Mouse (Mus musculus) common myeloid progenitor, adult 5-6 weeks (primary cell): Measurements from ENCODE around the gene Scml4. TPM values are rescaled to one million over a fixed set of nuclear protein-coding genes. Genes with fewer than 3 reads are reported as not detected.

Experiments used
- ATAC-seq: replicated peaks from 2 replicates; pipeline ENCODE4 v1.8.0; 2016; ENCODE audit warnings: low read depth, mild to moderate bottlenecking, moderate TSS enrichment, inconsistent platforms; ENCODE audit not compliant: poor library complexity, severe bottlenecking
- total RNA-seq: library from RNA; stranded (forward); fragments of 200-1000, 187-1606 nt; gene quantifications from 2 replicates; pipeline ENCODE4 v1.2.3, GENCODE M21; 2017

The Scml4 gene
- total RNA-seq, 1 experiment from 2014 or later = 3.0 TPM

DNA sequence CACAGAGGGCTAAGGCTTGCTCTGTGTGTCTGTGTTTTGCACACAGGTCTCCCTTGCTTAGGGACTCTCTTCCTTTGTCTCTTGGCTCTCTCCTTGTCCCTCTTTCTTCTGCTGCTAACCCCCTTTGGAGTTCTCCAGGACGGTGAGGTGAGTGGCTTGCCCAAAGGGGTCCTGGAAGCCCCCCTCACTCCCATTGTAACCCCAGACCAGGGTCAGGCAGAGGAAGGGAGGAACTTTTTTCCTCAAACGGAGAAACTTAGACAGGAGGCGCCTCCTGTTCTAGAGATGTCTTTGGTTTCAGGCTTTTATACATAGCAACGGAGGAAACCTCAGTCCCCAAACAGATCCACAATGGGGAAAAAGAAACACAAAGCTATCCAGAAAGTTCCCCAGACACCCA, 81.1 kb downstream of the Scml4 start:
- no peak for ATAC-seq

DNA sequence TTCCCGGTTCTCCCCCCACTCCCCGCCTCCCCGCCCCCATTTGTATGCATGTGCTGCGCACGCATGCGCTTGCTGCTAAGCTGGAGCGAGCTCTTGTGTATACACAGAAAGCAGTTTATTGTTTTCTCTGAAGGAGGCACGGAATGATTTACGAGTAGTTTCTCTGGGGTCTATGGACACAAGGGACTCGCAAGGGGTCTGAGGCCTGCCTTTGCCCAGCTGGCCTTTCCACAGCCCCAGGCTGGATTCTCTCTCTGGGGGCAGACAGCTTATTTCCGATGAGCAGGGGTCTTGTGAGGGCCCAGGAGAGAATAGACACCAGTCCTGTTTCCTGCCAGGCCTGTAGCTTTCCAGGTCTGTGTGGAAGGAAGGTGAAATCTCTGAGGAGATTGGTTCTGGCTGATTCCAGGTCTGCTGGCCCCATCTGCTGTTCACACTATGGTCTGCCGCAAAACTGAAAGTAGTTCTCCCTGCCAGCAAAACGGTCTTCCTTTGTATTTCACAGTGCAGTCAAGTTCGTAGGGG, 81.6 kb downstream of the Scml4 start:
- peak; percentile 82 for ATAC-seq

DNA sequence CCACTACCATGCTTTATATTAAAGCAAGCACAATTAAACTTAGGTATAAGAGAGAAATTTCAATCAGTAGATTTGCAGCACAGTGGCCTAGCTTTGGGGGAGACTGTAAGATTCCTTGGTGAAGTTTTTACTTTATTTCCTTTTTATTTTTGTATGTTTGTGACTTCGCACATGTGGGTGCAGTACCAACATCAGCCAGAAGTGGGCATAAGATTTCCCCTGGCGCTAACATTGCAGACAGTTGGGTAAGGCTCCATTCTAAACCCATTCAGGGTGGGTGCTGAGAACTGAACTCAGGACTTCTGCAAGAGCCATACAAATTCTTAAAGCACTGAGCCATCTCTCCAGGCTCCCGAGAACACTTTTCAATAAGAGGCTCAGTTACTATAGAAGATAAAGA, 82.1 kb downstream of the Scml4 start:
- ATAC-seq = no peak

DNA sequence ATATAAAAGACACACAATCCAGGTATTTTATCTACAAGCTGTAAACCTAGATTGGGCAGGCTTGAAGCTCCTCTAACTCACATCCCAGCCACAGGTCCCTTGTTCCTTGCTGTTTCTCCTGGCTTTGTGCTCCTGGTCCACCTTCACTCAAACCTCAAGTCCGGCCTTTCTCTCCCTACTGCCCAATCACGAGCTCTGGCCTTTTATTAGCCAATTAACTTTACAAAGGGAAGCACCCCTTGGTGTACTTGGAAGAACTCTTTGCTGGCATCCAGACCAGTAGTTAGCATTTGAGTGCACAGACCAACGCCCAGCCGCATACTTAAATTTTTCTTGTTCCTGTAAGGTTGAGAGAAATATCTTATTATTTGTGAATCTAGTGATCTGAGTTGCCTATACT, 85.1 kb downstream of the Scml4 start:
- no peak for ATAC-seq

DNA sequence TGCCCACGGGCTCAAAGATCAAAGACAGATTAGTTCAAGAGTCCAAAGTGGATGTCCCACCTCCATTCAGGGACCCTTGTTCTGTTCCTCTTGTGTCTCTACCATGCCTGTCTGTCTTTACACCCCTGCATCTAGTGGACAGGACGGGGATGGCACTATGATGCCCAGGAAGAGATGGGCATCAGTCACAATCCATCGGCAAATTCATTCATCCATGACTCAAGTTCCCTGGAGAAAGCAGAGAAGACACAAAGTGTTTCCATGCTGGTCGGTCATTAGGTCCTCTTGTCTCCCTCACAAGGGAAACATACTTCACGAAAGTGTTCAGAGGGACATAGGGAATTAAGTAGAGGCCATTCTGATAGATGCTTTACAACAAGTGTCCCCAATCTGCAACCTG, 87.2 kb downstream of the Scml4 start:
- ATAC-seq = no peak

DNA sequence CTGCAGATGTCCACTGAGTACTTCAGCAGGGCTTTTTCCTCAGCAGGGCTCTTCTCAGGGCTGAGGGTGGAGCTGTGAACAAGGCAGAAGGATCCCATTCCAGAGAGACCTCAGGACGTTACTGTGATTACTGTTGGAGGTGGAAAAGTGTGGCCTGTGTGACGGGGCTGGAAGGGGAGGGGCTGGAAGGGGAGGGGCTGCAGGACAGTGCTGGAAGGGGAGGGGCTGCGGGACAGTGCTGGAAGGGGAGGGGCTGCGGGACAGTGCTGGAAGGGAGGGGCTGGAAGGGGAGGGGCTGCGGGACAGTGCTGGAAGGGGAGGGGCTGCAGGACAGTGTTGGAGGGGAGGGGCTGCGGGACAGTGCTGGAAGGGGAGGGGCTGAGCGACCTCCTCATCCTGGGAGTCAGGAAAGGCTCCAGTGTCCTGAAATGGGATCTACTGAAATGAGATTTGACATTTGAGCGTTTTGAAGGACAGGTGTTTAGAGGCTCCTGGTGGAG, 90.1 kb downstream of the Scml4 start:
- ATAC-seq = no peak

DNA sequence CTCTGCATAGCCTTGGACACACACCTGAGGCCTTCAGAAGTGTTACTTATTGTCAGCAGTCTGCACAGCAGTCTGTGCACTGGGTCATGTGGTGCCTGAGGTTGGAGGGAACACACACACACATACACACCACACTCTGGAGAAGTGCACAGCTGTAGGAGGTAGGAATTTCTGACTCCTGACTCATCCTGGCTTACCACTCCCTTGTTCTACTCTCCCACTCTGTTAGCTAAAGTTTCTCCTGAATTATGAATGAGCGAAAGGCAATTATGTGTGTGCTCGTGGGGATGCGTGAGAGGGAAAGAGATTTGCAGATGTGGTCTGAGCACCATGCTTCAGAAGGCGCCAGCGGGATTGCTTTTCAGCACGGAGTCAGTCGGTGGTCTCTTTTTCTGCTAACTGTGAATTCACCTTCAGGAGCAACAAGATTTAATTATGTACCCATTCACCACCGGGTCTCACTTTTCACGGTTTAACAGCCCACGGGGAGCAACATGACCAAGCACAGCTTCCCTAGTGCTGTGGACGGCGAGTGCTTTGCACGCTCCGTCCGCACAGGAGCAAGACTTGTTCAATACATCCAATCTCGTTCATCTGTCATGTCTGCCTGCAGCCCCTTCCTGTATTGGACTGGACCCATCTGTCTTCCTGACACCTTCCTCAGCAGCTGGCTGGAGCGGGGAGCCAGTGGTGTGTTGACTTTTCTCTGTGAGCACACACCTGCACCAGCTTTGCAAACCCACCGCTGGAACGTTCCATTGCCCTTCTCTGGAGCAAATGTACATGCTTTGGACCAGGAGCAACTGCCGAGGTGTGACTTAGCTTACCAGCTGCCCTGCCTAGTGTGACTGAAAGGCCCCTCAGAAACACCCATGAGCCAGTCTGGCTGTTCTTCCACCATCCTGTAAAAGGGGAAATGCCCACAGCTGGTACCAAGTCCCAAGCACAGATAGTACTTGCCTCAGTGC, 91.2 kb downstream of the Scml4 start:
- no peak for ATAC-seq

DNA sequence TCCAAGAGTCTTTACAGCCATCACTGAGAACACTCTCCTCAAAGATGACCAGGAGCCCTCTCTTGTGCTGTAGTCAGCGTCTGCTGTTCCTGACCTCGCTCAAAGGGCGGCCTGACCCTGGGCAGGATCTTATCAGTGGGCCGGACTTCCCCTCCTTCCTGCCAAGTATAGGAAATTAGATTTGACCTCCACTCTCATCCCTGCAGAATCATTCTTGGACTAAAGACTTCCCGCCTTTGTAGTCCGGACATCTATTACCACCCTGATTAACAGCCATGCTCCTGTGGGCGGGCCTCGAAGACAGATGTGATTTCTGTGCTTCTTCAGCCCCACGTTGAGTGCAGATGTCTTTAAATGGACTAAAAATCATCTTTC, 91.9 kb downstream of the Scml4 start:
- no peak for ATAC-seq

DNA sequence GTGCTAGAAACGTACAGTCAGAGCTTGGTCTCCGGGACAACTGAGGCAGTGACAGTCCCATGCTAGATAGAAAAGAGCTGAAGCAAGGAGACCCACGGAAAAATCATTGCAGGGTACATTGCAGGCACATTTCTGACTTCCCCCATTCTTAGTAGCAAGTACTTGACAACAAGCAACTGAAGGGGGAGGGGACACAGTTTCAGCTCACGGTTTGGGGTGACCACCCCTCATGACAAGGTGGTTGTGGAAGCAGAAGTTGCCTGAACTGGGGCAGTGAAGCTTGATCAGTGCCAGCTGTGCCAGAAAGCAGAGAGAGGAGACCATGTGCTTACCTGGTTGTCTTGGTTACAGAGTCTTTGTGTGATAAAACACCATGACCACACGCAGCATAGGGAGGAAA, 93.4 kb downstream of the Scml4 start:
- ATAC-seq = no peak

DNA sequence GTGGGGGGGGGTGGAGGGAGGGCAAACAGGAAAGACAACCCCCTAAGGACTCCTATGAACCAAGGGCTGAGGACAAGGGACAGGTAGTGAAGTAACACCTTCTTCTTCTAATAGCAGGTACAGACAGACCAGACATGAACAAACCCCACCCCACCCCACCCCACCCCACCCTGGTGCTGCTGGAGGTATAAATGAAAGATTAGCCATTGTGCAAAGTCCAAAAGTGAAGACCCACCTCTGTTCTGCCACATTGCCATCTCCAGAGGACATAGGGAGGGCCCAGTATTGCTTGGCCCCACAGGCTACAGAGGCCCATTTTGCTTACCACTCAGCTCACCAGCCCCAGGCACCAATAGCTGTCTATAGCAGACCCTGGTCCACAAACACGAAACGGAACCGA, 95.0 kb downstream of the Scml4 start:
- ATAC-seq = no peak

DNA sequence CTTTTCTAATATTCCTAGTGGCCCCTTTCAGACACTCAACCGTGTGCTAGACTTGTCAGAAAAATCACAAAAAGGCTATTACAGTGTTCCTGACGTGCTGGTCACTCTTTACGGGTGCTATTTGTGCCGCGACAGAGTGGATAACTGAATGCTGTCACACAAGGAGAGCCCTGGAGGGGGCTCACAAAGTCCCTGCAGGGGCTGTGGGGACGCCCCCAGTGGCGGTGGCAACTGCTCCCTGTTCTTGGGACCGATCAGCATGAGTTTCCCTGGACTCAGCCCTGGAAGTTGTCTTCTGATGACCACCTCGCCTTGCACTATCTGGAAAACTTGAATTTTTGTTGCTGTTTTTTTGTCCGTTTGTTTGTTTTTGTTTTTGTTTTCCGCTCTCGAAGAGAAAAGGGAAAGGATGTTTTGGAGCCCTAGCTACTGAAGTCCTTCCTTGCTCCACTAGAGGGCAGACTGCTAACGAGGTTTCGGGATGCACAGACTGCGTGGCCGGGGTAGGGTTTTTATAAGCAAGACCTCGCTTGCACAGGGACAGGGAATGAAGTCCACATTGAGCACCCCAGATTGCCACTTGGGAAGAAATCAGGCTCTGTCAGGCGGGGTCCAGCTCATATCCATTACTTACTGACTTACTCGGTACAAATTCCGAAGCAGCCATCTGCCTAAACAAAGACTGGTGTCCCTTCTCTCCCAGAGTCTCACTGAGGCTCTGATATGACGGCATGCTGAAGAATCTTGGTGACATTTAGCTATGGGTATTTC, 97.9 kb downstream of the Scml4 start:
- peak; percentile 67 for ATAC-seq

DNA sequence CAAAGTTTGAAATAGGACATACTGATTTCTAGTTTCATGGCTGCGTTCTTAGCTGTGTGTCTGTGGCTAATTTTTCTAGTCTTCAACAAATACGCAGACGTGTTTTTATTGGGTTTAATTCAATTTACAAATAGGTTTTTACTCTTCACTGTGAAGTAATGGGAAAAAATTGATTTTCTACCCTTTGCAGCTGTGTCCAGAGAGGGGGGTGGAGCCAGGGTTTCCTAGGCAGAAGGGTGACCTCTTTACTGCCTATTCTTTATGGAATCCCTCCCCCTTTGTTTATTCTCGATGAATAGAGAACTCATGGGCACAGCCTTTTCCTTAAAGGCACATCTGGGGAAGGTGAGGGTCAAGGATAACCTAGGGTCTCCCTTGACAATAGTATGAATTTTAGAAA, 98.5 kb downstream of the Scml4 start:
- ATAC-seq = no peak

DNA sequence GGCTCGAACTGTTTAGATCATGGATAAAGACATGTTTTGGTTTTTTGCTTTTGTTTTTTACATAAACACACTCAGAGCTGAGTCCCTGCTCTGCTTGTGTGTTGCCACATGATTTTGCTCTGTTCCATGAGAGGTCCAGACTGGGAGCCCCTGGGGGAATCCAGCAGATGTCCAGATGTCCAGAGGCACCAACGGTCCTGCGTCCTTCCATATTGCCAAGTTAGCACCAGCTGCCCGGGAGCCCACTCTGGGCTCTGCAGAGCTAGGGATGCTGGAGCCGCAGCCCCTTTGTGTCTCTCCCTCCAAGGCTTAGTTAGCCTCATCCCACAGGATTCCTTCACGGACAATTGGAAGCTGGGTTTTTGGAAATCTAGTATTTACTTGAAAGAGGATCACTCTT, 101.6 kb downstream of the Scml4 start:
- no peak for ATAC-seq

DNA sequence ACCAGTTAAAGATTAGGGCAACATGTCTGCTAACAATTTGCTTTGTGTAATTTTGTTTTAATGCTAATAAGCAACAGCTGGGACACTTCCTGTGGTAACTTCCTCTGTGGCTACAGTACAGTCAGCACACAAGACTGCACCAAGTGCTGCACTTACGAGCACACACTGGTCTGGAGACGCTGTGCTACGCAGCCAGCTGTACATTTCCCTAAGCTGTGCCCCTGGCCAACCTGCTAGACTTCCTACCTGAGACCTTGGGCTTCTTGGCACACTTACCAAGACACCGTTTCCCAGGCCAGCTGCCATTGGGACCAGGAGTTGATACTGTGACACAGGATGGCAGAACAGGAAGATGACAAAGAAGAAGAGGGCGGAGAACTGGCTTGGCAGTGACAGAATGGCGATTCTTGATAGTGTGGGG, 102.0 kb downstream of the Scml4 start:
- peak; percentile 76 for ATAC-seq

DNA sequence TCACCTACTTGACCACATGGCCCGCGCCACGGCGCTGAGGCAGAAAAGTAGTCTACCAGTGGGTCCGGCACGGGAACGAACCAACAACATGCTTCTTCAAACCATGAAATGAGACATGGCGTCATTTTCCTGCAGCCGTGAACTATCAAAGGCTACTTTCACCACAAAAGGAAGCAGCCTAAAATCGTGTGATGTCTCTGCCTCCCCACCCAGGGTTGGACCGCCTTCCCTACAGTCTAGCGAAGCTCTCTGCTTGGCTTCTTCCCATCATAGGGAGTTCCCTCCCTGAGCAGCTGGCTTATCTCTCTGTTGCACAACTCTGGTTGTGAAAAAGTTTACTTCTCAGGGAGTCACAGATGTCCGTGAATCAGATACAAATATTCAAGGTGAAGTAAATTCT, 102.5 kb downstream of the Scml4 start:
- ATAC-seq = peak; percentile 70

DNA sequence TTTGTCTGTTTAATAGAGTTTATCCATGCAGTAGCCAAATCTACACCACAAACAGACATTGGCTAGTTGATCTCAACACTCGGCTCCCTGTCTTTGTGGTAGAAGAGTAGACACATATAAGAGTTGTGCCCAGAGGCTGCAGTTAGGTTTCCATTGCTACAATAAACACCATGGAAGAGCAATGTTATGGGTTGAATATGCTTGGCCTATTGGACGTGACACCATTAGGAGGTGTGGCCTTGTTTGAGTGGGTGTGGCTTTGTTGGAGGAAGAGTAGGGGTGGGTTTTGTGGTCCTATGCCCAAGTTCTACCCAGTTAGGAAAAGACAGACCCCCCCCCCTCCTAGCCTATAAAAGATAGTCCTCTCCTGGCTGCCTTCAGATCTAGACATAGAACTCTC, 102.9 kb downstream of the Scml4 start:
- ATAC-seq = no peak

DNA sequence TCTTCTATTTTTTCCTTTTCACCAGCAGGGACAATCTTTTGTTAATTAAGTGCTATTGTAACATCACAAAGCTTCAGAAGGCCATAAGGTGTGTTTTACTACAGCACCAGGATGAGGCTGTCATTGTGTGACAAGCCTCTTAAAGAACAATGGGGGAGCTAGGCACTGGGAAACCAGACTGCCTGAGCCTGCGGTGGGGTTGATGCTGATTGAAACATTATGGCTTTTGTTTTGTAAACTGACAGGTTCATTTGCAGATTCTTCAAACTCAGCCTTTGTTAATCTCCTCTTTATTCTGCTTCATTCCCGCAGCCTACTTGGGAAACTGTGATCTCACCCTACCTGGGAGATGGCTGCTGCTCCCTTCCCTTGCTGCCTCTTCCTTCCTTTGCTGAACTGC, 108.2 kb downstream of the Scml4 start:
- no peak for ATAC-seq

DNA sequence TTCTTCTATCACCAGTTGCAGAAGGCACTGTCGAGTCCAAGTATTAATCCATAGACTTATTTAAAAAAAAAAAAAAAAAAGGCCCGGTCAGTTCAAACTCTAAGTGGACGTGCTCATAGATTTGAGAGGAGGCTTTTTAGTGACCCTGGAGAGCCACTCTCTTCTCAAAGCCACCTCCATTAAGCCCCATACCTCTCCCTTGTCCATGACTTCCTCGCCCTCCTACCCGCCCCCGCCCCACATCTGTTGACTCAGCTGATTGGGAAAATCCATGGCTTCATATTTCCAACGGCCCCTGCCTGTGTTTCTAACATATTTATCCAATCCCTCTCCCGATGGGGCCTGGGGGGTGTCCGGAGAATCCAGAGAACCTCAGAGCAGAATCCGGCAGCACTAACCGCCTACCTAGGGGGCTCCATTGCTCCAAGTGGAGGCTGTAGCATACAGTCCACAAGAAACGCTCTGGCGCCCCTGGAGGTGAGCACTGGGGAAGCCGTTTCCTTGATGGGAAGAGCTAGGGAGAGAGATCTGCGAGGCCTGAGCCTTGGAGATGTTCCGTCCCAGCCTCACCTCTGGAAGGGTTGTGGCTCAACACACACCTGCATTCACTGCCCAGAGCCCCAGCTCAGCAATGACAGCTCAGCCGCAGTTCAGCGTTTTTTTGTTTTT, 112.5 kb downstream of the Scml4 start:
- peak; percentile 94 for ATAC-seq

DNA sequence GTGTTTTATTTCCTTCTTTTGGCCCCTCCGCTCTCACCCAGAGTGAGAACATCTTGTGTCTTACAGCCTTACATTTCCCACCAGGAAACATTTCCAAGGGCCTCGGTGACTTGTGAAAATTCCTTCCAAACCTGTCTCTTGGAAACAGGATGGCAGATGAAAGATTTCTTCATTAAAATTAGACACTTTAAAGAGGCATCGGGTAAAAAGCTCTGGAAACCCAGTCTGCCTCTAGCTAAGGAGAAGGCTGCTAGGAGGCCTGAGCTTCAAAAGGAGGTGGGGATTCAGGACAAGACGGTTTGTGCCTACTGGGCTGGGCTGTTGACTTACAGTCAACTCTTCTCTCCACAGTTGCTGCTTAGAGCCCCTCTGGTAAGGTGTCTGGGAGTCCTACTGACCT, 113.4 kb downstream of the Scml4 start:
- no peak for ATAC-seq

DNA sequence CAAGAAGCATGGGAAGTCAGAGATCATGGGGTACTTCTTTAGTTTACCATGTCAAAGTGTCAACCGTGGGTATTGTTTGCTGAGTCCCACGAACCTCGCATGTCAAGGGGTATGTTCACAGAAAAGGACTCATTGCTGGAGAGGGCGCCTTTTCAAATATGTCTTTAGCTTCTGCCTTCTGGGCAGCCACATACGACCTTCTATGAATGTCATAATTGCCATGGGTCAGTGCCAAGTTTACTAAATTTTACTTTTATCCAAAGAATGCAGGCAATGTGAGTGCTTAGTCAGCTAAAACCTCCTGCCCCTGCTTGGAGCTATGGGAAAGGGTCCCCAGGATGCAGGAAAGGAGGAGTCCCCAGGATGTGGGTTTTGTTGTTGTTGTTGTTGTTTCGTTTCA, 116.4 kb downstream of the Scml4 start:
- no peak for ATAC-seq
